Mouse (Mus musculus) adrenal gland, adult 18-20 months (tissue): ENCODE measurements around the gene Pde4c. TPM values are rescaled to one million over a fixed set of nuclear protein-coding genes. Genes with fewer than 3 reads are reported as not detected.
A peak's percentile ranks its signal among the peaks of the same experiment; 100 is the strongest.

Experiments used
- DNase-seq, 2 experiments: peaks; one replicate each; pipeline ENCODE4 v3.0.0; 2021 to 2022; ENCODE audit warnings: low spot score in 2 of 2
- long read RNA-seq, 2 experiments: library from polyadenylated mRNA; stranded (forward); transcript quantifications; one replicate each; pipeline ENCODE4 v2.0.0; 2021
- total RNA-seq, 2 experiments: library from RNA; stranded (reverse); gene quantifications; 1 replicate in 1 of 2; 2 replicates in 1 of 2; pipeline ENCODE4 v1.2.3; 2021

Gene Pde4c
- under 1 TPM; 0.42 to 0.86 TPM for total RNA-seq
- long read RNA-seq, experiment 1, partial matches to known transcripts, result 0 of 2 reads
- long read RNA-seq, experiment 1, other reads (novel, unspliced or antisense), result 2 of 2 reads
- long read RNA-seq, experiment 2, partial matches to known transcripts, result 0 of 1 reads
- long read RNA-seq, experiment 2, other reads (novel, unspliced or antisense), result 0 of 1 reads

- DNase-seq, result no peak
These were observed at the start of gene Pde4c for GRCm38 (mm10) chr8:70723486-70724210. TSS of gene Pde4c (plus strand) at chr8:70723720.

DNA sequence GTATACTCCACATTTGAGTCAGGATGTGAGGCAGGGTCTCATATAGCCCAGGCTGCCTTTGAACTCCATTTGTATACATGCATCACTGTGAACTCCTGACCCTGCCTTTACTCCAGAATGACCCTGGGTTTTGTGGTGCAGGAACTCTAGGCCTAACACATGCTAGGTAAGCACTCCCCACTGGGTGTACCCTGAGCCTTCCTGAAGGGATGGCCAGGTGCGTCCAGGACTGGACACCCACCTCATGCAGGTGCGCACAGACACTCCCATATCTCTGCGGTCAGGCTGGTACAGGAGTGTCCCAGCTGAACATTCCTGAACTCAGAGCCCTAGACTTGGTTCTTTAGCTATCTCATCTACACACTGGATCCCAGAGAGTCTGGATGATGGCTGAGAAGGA lies 49.4 kb upstream of the Pde4c start:
- DNase-seq, result no peak

- no peak for DNase-seq
These were observed 48.8 kb upstream of the Pde4c start for GRCm38 (mm10) chr8:70674716-70675115.

GRCm38 (mm10) chr8:70675336-70675735 lies 48.2 kb upstream of the Pde4c start:
- DNase-seq, result no peak

- no peak for DNase-seq
These were observed 46.0 kb upstream of the Pde4c start for GRCm38 (mm10) chr8:70677451-70678080.

GRCm38 (mm10) chr8:70678679-70679078 lies 44.8 kb upstream of the Pde4c start:
- no peak for DNase-seq

GRCm38 (mm10) chr8:70679404-70679803 lies 44.1 kb upstream of the Pde4c start:
- DNase-seq, result no peak

- no peak for DNase-seq
These were observed 43.5 kb upstream of the Pde4c start for GRCm38 (mm10) chr8:70680039-70680438.

DNA sequence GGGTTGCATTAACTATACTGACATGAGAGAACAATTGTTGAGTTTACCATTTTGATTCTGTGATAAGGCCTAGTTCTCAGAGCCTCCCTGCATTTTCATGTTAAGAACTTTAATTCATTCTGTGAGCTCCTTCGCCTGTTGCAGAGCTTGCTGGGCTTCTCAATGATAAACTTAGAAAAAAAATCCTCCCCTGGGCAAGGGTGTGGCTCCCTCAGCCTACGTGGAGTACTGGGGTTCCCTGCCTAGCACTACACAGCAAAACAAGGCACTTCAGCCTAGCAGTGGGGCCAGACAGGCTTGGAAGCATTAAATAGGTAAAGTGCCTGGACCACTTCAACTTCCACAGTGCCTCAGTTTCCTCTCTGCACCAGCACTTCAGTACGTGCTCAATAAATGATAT lies 42.1 kb upstream of the Pde4c start:
- DNase-seq, result no peak

GRCm38 (mm10) chr8:70682193-70682592 lies 41.3 kb upstream of the Pde4c start:
- DNase-seq, result peak; percentile 67 to 78

DNA sequence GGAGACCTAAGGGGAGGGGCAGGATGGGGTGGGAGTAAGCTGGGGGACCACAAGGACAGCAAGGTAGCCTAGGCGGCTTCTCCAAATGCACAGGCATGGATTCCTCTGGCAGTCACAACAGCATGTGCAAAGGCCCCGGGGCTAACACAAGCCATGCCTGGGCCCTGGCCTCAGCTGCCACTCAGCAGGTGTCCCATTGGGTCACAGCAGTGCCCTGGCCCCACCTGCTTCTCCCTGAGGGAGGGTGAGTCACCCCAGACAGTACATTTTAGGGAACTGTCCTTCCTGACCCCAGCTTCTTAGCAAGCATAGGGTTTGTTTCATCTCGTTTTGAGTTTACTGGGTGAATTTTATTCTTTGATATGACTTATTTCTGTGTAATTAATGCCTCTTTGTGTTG lies 40.8 kb upstream of the Pde4c start:
- no peak for DNase-seq

- DNase-seq, result no peak
These were observed 39.2 kb upstream of the Pde4c start for GRCm38 (mm10) chr8:70684291-70684690.

- peak in 1 of 2 experiments; percentile 50 for DNase-seq
These were observed 35.9 kb upstream of the Pde4c start for GRCm38 (mm10) chr8:70687576-70687975.

- DNase-seq, result no peak
These were observed 35.4 kb upstream of the Pde4c start for GRCm38 (mm10) chr8:70688136-70688535.

DNA sequence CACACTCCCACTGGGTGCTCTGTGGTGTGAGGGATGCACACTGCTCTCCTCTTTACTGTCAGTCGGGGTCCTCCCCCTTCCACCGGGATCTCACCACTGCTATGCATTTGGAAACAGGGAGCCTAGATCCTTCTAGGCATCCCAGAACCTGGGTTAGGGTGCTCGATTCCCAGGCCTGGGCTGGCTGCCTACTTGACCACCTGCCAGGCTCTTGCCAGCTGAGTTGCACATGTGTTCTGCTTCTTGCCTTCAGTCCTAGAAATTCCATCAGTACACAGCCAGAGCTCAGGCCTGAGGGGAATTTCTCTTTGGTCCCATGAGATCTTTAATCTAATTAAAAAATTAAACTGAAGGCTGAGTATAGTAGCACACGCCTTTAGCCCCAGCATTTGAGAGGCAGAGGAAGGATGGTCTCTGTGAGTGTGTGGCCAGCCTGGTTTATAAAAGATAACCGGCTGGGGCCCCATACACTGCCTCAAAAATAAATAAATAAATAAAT lies 33.6 kb upstream of the Pde4c start:
- no peak for DNase-seq

DNA sequence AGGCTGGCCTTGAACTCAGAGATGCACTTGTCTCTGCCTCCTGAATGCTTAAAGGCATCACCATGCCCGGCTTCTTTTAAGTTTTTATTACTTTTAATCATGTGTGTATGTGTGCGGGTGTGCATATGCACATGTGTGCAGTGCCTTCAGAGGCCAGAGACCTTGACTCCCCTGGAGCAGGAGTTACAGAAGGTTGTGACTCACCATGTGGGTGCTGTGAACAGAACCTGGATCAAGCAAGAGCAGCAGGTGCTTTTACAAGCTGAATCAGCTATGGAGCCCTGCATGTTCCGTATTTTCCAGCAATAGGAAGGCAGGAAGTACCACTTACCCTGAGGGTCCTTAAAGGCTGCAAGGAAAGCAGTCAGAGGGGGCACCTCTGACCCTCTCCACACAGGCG lies 32.3 kb upstream of the Pde4c start:
- no peak for DNase-seq

- DNase-seq, result no peak
These were observed 31.7 kb upstream of the Pde4c start for GRCm38 (mm10) chr8:70691727-70692231.

GRCm38 (mm10) chr8:70693636-70694035 lies 29.9 kb upstream of the Pde4c start:
- no peak for DNase-seq

DNA sequence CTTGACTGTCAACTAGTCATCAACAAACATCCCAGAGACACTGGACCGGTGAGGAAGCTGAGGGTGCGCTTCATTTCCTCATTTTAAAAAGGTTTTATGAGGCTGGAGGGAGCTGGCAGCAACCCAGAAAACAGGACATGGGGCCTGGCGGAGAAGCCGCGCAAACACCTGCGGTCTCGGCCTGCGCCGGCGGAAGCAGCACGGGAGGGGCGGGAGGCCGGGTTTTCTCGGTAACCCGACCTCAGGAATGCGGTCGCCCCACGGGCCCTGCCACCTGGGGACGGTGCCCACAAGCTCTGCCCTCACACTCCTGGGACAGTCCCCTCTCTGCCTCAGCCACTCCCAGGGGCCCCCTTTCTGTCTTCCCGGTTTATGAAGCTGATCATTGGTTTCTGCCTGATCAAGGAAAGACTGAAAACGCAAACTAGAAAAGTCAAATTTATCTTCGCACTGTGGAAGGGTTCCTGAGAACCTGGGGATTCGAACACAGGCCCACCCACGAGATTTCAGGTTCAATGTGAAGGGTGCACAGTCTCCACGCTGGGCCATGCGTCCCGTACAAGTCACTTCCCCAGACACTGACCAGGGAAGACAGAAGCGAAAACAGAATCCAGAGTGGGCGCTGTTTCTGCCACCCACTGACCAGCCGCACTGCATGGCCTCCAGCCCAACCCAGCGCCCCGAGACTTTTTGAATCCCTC lies 28.1 kb upstream of the Pde4c start:
- DNase-seq, result no peak

GRCm38 (mm10) chr8:70696019-70696885 lies 27.3 kb upstream of the Pde4c start:
- peak; percentile 74 for DNase-seq
